Mouse (Mus musculus) CH12.LX (cell line): ENCODE measurements around the gene Itgam.

Experiments
- BHLHE40 ChIP-seq: IDR thresholded peaks from 2 replicates; pipeline ENCODE4 v1.6.1; 2011; ENCODE audit warnings: mild to moderate bottlenecking, low read depth, low read length, improper control_type of control experiment
- CTCF ChIP-seq, 2 experiments: IDR thresholded peaks in 1 of 2; conservative IDR thresholded peaks in 1 of 2; 2 replicates each; pipeline ENCODE4 v1.5.1; 2011 to 2012; ENCODE audit warnings: low read depth in 2 of 2, low read length in 2 of 2, improper control_type of control experiment in 1 of 2, inconsistent platforms in 1 of 2, mild to moderate bottlenecking in 1 of 2, moderate library complexity in 1 of 2
- GABPA ChIP-seq: IDR thresholded peaks from 2 replicates; pipeline ENCODE4 v1.6.1; 2012; ENCODE audit warnings: low read depth, low read length, improper control_type of control experiment, inconsistent platforms; ENCODE audit not compliant: insufficient replicate concordance
- HCFC1 ChIP-seq: IDR thresholded peaks from 2 replicates; pipeline ENCODE4 v1.6.1; 2012; ENCODE audit warnings: low read depth, mild to moderate bottlenecking, inconsistent platforms, low read length, improper control_type of control experiment
- IRF4 ChIP-seq: IDR thresholded peaks from 2 replicates; pipeline ENCODE4 v1.6.1; 2014; ENCODE audit warnings: low read depth, mild to moderate bottlenecking, inconsistent platforms, low read length, improper control_type of control experiment
- KAT2A ChIP-seq: IDR thresholded peaks from 2 replicates; pipeline ENCODE4 v1.6.1; 2012; ENCODE audit warnings: low read length, improper control_type of control experiment, inconsistent platforms; ENCODE audit not compliant: insufficient replicate concordance
- MAX ChIP-seq: IDR thresholded peaks from 2 replicates; pipeline ENCODE4 v1.6.1; 2011; ENCODE audit warnings: low read length, improper control_type of control experiment
- POLR2A ChIP-seq: IDR thresholded peaks from 2 replicates; pipeline ENCODE4 v1.6.1; 2011; ENCODE audit warnings: low read depth, mild to moderate bottlenecking, improper control_type of control experiment, low read length
- SIN3A ChIP-seq: IDR thresholded peaks from 2 replicates; pipeline ENCODE4 v1.6.1; 2012; ENCODE audit warnings: low read length, improper control_type of control experiment, inconsistent platforms
- ZNF384 ChIP-seq: IDR thresholded peaks from 2 replicates; pipeline ENCODE4 v1.6.1; 2012; ENCODE audit warnings: low read depth, low read length, improper control_type of control experiment, inconsistent platforms

GRCm38 (mm10) chr7:128018275-128018674 is 44.2 kb upstream of the Itgam start:
- no peak for TF ChIP-seq POLR2A
- no peak for TF ChIP-seq HCFC1
- TF ChIP-seq CTCF (conservative IDR thresholded peaks at IDR 0.05 in 1 of 2, IDR thresholded peaks at IDR 0.05 in 1 of 2; ENCODE audit: low read depth in 2 of 2, low read length in 2 of 2): no peak
- no peak for TF ChIP-seq BHLHE40
- TF ChIP-seq MAX: no peak
- TF ChIP-seq KAT2A: no peak
- TF ChIP-seq GABPA: no peak
- no peak for TF ChIP-seq ZNF384
- no peak for TF ChIP-seq SIN3A
- TF ChIP-seq IRF4: no peak
